In the genomic region with DNA sequence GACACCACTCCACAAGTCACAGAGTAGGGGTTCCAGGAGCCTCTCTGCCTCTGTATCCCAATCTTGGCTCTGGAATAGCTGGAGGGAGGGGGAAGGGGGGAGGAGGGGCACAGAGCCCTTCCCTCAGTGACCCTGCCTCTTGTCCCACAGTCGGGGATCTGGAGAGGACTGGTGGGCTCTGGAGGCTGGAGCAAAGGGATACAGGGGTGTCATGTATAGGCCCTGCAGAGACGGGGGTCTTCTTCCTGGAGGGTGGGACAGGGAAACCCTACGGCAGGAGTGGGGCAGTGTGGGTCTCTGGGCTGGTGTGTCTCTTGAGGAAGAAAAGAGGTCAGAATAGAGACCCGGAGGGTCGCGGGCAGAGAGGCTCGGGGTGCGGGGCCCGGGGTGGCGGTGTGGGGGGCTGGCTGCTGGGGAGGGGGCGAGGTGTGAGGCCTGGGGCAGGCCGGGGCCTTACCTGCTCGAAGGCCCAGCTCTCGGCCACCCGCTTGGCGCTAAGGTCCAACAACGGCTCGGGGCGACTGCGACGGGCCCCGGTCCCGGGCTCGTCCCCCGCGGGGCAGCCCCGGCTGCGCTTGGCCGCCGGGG, we compare ENCODE assay signal across 8 mouse cellular contexts. TPM values are rescaled to one million over a fixed set of nuclear protein-coding genes. Genes with fewer than 3 reads are reported as not detected.
DNase-seq lines count a peak whose midpoint lies in the region; ATAC-seq lines count a peak whose summit lies in the region.

No protein-coding gene starts in this region.

- WGBS in limb, embryonic 12.5 days, result 2% methylated on average over 30 of the region's 30 CpGs

- H3K4me2 ChIP-seq in limb, embryonic 12.5 days, result peak overlapping the region; percentile 91

- H3K27ac ChIP-seq in limb, embryonic 12.5 days, result peak overlapping the region; percentile 56

- peaks cover 22% of the 10 kb centered on the region for H3K4me1 ChIP-seq in limb, embryonic 12.5 days (replicated peaks)

- peaks cover 34% of the 10 kb centered on the region for H3K36me3 ChIP-seq in limb, embryonic 12.5 days

- peak overlapping the region; percentile 95 for H3K9ac ChIP-seq in limb, embryonic 12.5 days (replicated peaks)

- H3K27me3 ChIP-seq in limb, embryonic 12.5 days, result no peaks in the 10 kb centered on the region

- no peaks in the 10 kb centered on the region for H3K9me3 ChIP-seq in limb, embryonic 12.5 days

- peak; percentile 27 for ATAC-seq in limb, embryonic 12.5 days (ENCODE audit: insufficient number of reproducible peaks, insufficient read depth, low FRiP score, low TSS enrichment, low read depth)

- peak overlapping the region; percentile 96 for H3K4me3 ChIP-seq in limb, embryonic 12.5 days (replicated peaks)

- DNase-seq in adrenal gland, postnatal 10 days, result peak; percentile 48
- no peak for DNase-seq in adrenal gland, postnatal 4 days (ENCODE audit: low spot score in 2 of 2)
- peak; percentile 45 for DNase-seq in urinary bladder, adult 2 months (ENCODE audit: low spot score)
- DNase-seq in urinary bladder, postnatal 10 days (ENCODE audit: low spot score), result no peak
- peak; percentile 27 for DNase-seq in retina, embryonic 14.5 days (ENCODE audit: low spot score)
- DNase-seq in urinary bladder, adult 18-20 months (ENCODE audit: low spot score in 2 of 2), result no peak
- DNase-seq in cerebellum, adult 11-12 months, result no peak

RNA-seq across cellular contexts. Expression of a gene that starts 0.4 kb away (rescaled TPM):
- total RNA-seq in adrenal gland, postnatal 10 days (2021), result 10 to 100 TPM; 22.7 to 26.3 TPM
- total RNA-seq in adrenal gland, postnatal 4 days (2021), result 10 to 100 TPM; 35.8 to 37.6 TPM
- polyA plus RNA-seq in urinary bladder, adult 2 months (2012; rRNA removed), result 8.6 and 9.2 TPM in 2 replicates
- polyA plus RNA-seq in limb, embryonic 12.5 days (2016; fragmentation: Nextera tagmentation; extraction: Ambion mirVana), result 33.1 and 34.3 TPM in 2 replicates

RNA-seq across cellular contexts. Expression of a gene that starts 13.0 kb away (rescaled TPM):
- 100 to 1,000 TPM; 210 to 233 TPM for total RNA-seq in adrenal gland, postnatal 10 days (2021)
- 100 to 1,000 TPM; 184 to 189 TPM for total RNA-seq in adrenal gland, postnatal 4 days (2021)
- polyA plus RNA-seq in urinary bladder, adult 2 months (2012; rRNA removed), result 183 and 196 TPM in 2 replicates
- 338 and 352 TPM in 2 replicates for polyA plus RNA-seq in limb, embryonic 12.5 days (2016; fragmentation: Nextera tagmentation; extraction: Ambion mirVana)

RNA-seq across cellular contexts. Expression of a gene that starts 20.6 kb away (rescaled TPM):
- 10 to 100 TPM; 28.0 to 34.4 TPM for total RNA-seq in adrenal gland, postnatal 10 days (2021)
- 10 to 100 TPM; 41.0 to 45.0 TPM for total RNA-seq in adrenal gland, postnatal 4 days (2021)
- polyA plus RNA-seq in urinary bladder, adult 2 months (2012; rRNA removed), result 41.1 and 47.3 TPM in 2 replicates
- 78.4 and 80.1 TPM in 2 replicates for polyA plus RNA-seq in limb, embryonic 12.5 days (2016; fragmentation: Nextera tagmentation; extraction: Ambion mirVana)

RNA-seq across cellular contexts. Expression of a gene that starts 33.7 kb away (rescaled TPM):
- total RNA-seq in adrenal gland, postnatal 10 days (2021), result 10 to 100 TPM; 14.2 to 16.5 TPM
- 10 to 100 TPM; 20.8 to 22.4 TPM for total RNA-seq in adrenal gland, postnatal 4 days (2021)
- 33.1 and 35.3 TPM in 2 replicates for polyA plus RNA-seq in urinary bladder, adult 2 months (2012; rRNA removed)
- polyA plus RNA-seq in limb, embryonic 12.5 days (2016; fragmentation: Nextera tagmentation; extraction: Ambion mirVana), result 19.0 and 20.3 TPM in 2 replicates

RNA-seq across cellular contexts. Expression of a gene that starts 51.5 kb away (rescaled TPM):
- total RNA-seq in adrenal gland, postnatal 10 days (2021), result 1 to 10 TPM in 1 of 2 experiments, under 1 TPM in 1; 0.96 to 2.3 TPM
- total RNA-seq in adrenal gland, postnatal 4 days (2021), result 1 to 10 TPM; 3.1 to 4.3 TPM
- 0.13 TPM in 1 of 2 replicates, not detected in the other for polyA plus RNA-seq in urinary bladder, adult 2 months (2012; rRNA removed)
- 3.3 and 5.5 TPM in 2 replicates for polyA plus RNA-seq in limb, embryonic 12.5 days (2016; fragmentation: Nextera tagmentation; extraction: Ambion mirVana)

Comparison
In these comparisons a context has a peak if more than half of its experiments do, and no peak if none do; other contexts are left out.
1. DNase-seq: peak in adrenal gland, postnatal 10 days (single experiment), urinary bladder, adult 2 months (single experiment) and retina, embryonic 14.5 days (single experiment); none in adrenal gland, postnatal 4 days (0 of 2), urinary bladder, postnatal 10 days (single experiment), urinary bladder, adult 18-20 months (0 of 2) and cerebellum, adult 11-12 months (single experiment).